Mouse (Mus musculus): ENCODE results near the gene Hadha. TPM values are rescaled to one million over a fixed set of nuclear protein-coding genes. Genes with fewer than 3 reads are reported as not detected.
A peak's percentile ranks its signal among the peaks of the same experiment; 100 is the strongest.

The Hadha gene
- polyA plus RNA-seq, 1 experiment from 2014 or later: 93.9 TPM

GRCm38 (mm10) chr5:30170303-30170940 lies 15.5 kb upstream of the Hadha start:
- Histone ChIP-seq H3K27ac (no peak overlapping the region), H3K36me3 (peaks cover 46% of the 10 kb centered on the region), H3K4me1 (replicated peaks) (peaks cover 13% of the 10 kb centered on the region), H3K4me3 (no peak overlapping the region), H3K9me3 (no peaks in the 10 kb centered on the region), H3K27me3 (ENCODE audit: insufficient read depth, poor library complexity, severe bottlenecking) (no peaks in the 10 kb centered on the region)
- no peak for DNase-seq (ENCODE audit: low spot score)
- 94% methylated on average over 5 of the region's 5 CpGs for WGBS

GRCm38 (mm10) chr5:30165234-30165946 lies 10.4 kb upstream of the Hadha start:
- Histone ChIP-seq H3K4me3 (no peak overlapping the region), H3K27me3 (ENCODE audit: insufficient read depth, poor library complexity, severe bottlenecking) (no peaks in the 10 kb centered on the region), H3K36me3 (peaks cover 23% of the 10 kb centered on the region), H3K27ac (no peak overlapping the region), H3K9me3 (no peaks in the 10 kb centered on the region), H3K4me1 (replicated peaks) (no peaks in the 10 kb centered on the region)
- no peak for DNase-seq (ENCODE audit: low spot score)
- WGBS: 95% methylated on average over 5 of the region's 5 CpGs

GRCm38 (mm10) chr5:30162339-30162738 lies 7.4 kb upstream of the Hadha start:
- WGBS: 88% methylated on average over 6 of the region's 6 CpGs
- H3K9me3 ChIP-seq: no peaks in the 10 kb centered on the region
- no peak overlapping the region for H3K27ac ChIP-seq
- 0 out of 2 replicates have a peak, but pooled peaks cover 4% of the 10 kb centered on the region for H3K36me3 ChIP-seq
- no peaks in the 10 kb centered on the region for H3K27me3 ChIP-seq (ENCODE audit: insufficient read depth, poor library complexity, severe bottlenecking)
- no peak for DNase-seq (ENCODE audit: low spot score)
- H3K4me1 ChIP-seq (replicated peaks): no peaks in the 10 kb centered on the region
- no peak overlapping the region for H3K4me3 ChIP-seq

GRCm38 (mm10) chr5:30161836-30162235 lies 6.9 kb upstream of the Hadha start:
- WGBS: 94% methylated on average over 1 of the region's 1 CpGs
- no peak overlapping the region for H3K4me3 ChIP-seq
- no peaks in the 10 kb centered on the region for H3K9me3 ChIP-seq
- no peak for DNase-seq (ENCODE audit: low spot score)
- H3K36me3 ChIP-seq: 0 out of 2 replicates have a peak, but pooled peaks cover 4% of the 10 kb centered on the region
- no peaks in the 10 kb centered on the region for H3K27me3 ChIP-seq (ENCODE audit: insufficient read depth, poor library complexity, severe bottlenecking)
- no peak overlapping the region for H3K27ac ChIP-seq
- H3K4me1 ChIP-seq (replicated peaks): no peaks in the 10 kb centered on the region

GRCm38 (mm10) chr5:30159601-30160000 lies 4.6 kb upstream of the Hadha start:
- H3K36me3 ChIP-seq: no peaks in the 10 kb centered on the region
- no peaks in the 10 kb centered on the region for H3K27me3 ChIP-seq (ENCODE audit: insufficient read depth, poor library complexity, severe bottlenecking)
- DNase-seq (ENCODE audit: low spot score): no peak
- H3K27ac ChIP-seq: no peak overlapping the region
- H3K4me3 ChIP-seq: no peak overlapping the region
- H3K9me3 ChIP-seq: no peaks in the 10 kb centered on the region
- 92% methylated on average over 6 of the region's 6 CpGs for WGBS
- peaks cover 9% of the 10 kb centered on the region for H3K4me1 ChIP-seq (replicated peaks)

GRCm38 (mm10) chr5:30155821-30156629 lies 1.1 kb upstream of the Hadha start:
- Histone ChIP-seq H3K4me3 (peak overlapping the region; percentile 90), H3K4me1 (replicated peaks) (peaks cover 13% of the 10 kb centered on the region), H3K27me3 (ENCODE audit: insufficient read depth, poor library complexity, severe bottlenecking) (no peaks in the 10 kb centered on the region), H3K27ac (peak overlapping the region; percentile 99), H3K9me3 (no peaks in the 10 kb centered on the region), H3K36me3 (no peaks in the 10 kb centered on the region)
- WGBS: 48% methylated on average over 13 of the region's 13 CpGs
- no peak for DNase-seq (ENCODE audit: low spot score)

- H3K4me1 ChIP-seq (replicated peaks): peaks cover 13% of the 10 kb centered on the region
- H3K27me3 ChIP-seq (ENCODE audit: insufficient read depth, poor library complexity, severe bottlenecking): no peaks in the 10 kb centered on the region
- under 1% methylated on average over 31 of the region's 31 CpGs for WGBS
- peak overlapping the region; percentile 90 for H3K4me3 ChIP-seq
- H3K27ac ChIP-seq: peak overlapping the region; percentile 99
- H3K36me3 ChIP-seq: no peaks in the 10 kb centered on the region
- H3K9me3 ChIP-seq: no peaks in the 10 kb centered on the region
- no peak for DNase-seq (ENCODE audit: low spot score)
Observed at GRCm38 (mm10) chr5:30155395-30155792, 432 bp upstream of the Hadha start.

- Histone ChIP-seq H3K27me3 (ENCODE audit: insufficient read depth, poor library complexity, severe bottlenecking) (no peaks in the 10 kb centered on the region), H3K27ac (peak overlapping the region; percentile 99; the same call in 1 of the 2 replicates), H3K4me3 (peak overlapping the region; percentile 90), H3K4me1 (replicated peaks) (peaks cover 13% of the 10 kb centered on the region), H3K9me3 (no peaks in the 10 kb centered on the region), H3K36me3 (no peaks in the 10 kb centered on the region)
- DNase-seq (ENCODE audit: low spot score): no peak
- 26% methylated on average over 4 of the region's 4 CpGs for WGBS
Observed at GRCm38 (mm10) chr5:30154013-30154412, 949 bp downstream of the Hadha start.

GRCm38 (mm10) chr5:30153222-30153621 lies 1.7 kb downstream of the Hadha start:
- Histone ChIP-seq H3K4me1 (replicated peaks) (peaks cover 13% of the 10 kb centered on the region), H3K4me3 (no peak overlapping the region), H3K27me3 (ENCODE audit: insufficient read depth, poor library complexity, severe bottlenecking) (no peaks in the 10 kb centered on the region), H3K9me3 (no peaks in the 10 kb centered on the region), H3K36me3 (no peaks in the 10 kb centered on the region), H3K27ac (no peak overlapping the region)
- no peak for DNase-seq (ENCODE audit: low spot score)
- WGBS: 95% methylated on average over 2 of the region's 2 CpGs

GRCm38 (mm10) chr5:30152413-30152812 lies 2.5 kb downstream of the Hadha start:
- no peak overlapping the region for H3K27ac ChIP-seq
- no peaks in the 10 kb centered on the region for H3K9me3 ChIP-seq
- H3K4me1 ChIP-seq (replicated peaks): peaks cover 13% of the 10 kb centered on the region
- H3K27me3 ChIP-seq (ENCODE audit: insufficient read depth, poor library complexity, severe bottlenecking): no peaks in the 10 kb centered on the region
- no peak overlapping the region for H3K4me3 ChIP-seq
- 90% methylated on average over 1 of the region's 1 CpGs for WGBS
- no peak for DNase-seq (ENCODE audit: low spot score)
- H3K36me3 ChIP-seq: no peaks in the 10 kb centered on the region

- H3K27ac ChIP-seq: no peak overlapping the region
- no peak for DNase-seq (ENCODE audit: low spot score)
- no peaks in the 10 kb centered on the region for H3K9me3 ChIP-seq
- WGBS: 86% methylated on average over 4 of the region's 4 CpGs
- peaks cover 13% of the 10 kb centered on the region for H3K4me1 ChIP-seq (replicated peaks)
- no peak overlapping the region for H3K4me3 ChIP-seq
- H3K36me3 ChIP-seq: peaks cover 2% of the 10 kb centered on the region
- H3K27me3 ChIP-seq (ENCODE audit: insufficient read depth, poor library complexity, severe bottlenecking): no peaks in the 10 kb centered on the region
Observed at GRCm38 (mm10) chr5:30152007-30152406, 3.0 kb downstream of the Hadha start.

GRCm38 (mm10) chr5:30148133-30148920 lies 6.6 kb downstream of the Hadha start:
- H3K27ac ChIP-seq: no peak overlapping the region
- H3K36me3 ChIP-seq: peaks cover 35% of the 10 kb centered on the region
- no peaks in the 10 kb centered on the region for H3K27me3 ChIP-seq (ENCODE audit: insufficient read depth, poor library complexity, severe bottlenecking)
- 93% methylated on average over 5 of the region's 5 CpGs for WGBS
- no peak for DNase-seq (ENCODE audit: low spot score)
- no peaks in the 10 kb centered on the region for H3K4me1 ChIP-seq (replicated peaks)
- no peaks in the 10 kb centered on the region for H3K9me3 ChIP-seq
- no peak overlapping the region for H3K4me3 ChIP-seq
